Mouse (Mus musculus): ENCODE measurements around the gene Bmp2k. TPM values are rescaled to one million over a fixed set of nuclear protein-coding genes. Genes with fewer than 3 reads are reported as not detected.
"Not testable (repeated sequence)": the region's sequence is repeated elsewhere in the genome, so short reads cannot be mapped to it uniquely, and the experiment has no call there.

Gene Bmp2k
- polyA plus RNA-seq, 1 experiment from 2014 or later, result 15.0 TPM

GRCm38 (mm10) chr5:97005891-97006290, 8.4 kb downstream of the Bmp2k start:
- 79% methylated on average over 2 of the region's 2 CpGs for WGBS
- H3K4me2 ChIP-seq, result no peak overlapping the region
- no peak overlapping the region for H3K27ac ChIP-seq

GRCm38 (mm10) chr5:97006929-97007328, 9.4 kb downstream of the Bmp2k start:
- Histone ChIP-seq H3K27me3 (replicated peaks) (no peaks in the 10 kb centered on the region), H3K36me3 (no peaks in the 10 kb centered on the region), H3K4me2 (no peak overlapping the region), H3K9ac (no peak overlapping the region), H3K27ac (no peak overlapping the region), H3K4me3 (replicated peaks) (no peak overlapping the region), H3K9me3 (no peaks in the 10 kb centered on the region), H3K4me1 (peaks cover 9% of the 10 kb centered on the region; the same call in 1 of the 2 replicates)
- 82% methylated on average over 3 of the region's 3 CpGs for WGBS
- ATAC-seq (ENCODE audit: insufficient read depth, low FRiP score, low read depth), result no peak

More at GRCm38 (mm10) chr5:97005891-97006290, 8.4 kb downstream of the Bmp2k start:
- Histone ChIP-seq H3K9ac (no peak overlapping the region), H3K36me3 (no peaks in the 10 kb centered on the region), H3K9me3 (no peaks in the 10 kb centered on the region), H3K4me3 (replicated peaks) (no peak overlapping the region), H3K4me1 (peaks cover 9% of the 10 kb centered on the region; the same call in 1 of the 2 replicates), H3K27me3 (replicated peaks) (no peaks in the 10 kb centered on the region)
- no peak for ATAC-seq (ENCODE audit: insufficient read depth, low FRiP score, low read depth)

GRCm38 (mm10) chr5:97007496-97007895, 10.0 kb downstream of the Bmp2k start:
- Histone ChIP-seq H3K4me1 (peaks cover 9% of the 10 kb centered on the region; the same call in 1 of the 2 replicates), H3K27ac (no peak overlapping the region), H3K9ac (no peak overlapping the region), H3K4me3 (replicated peaks) (no peak overlapping the region), H3K27me3 (replicated peaks) (no peaks in the 10 kb centered on the region), H3K36me3 (no peaks in the 10 kb centered on the region), H3K4me2 (no peak overlapping the region), H3K9me3 (no peaks in the 10 kb centered on the region)
- WGBS, result 83% methylated on average over 3 of the region's 3 CpGs
- peak; percentile 81 for ATAC-seq (ENCODE audit: insufficient read depth, low FRiP score, low read depth)

- H3K27ac ChIP-seq; ATAC-seq (ENCODE audit: insufficient read depth, low FRiP score, low read depth); H3K36me3 ChIP-seq; H3K27me3 ChIP-seq (replicated peaks); H3K9ac ChIP-seq; H3K4me2 ChIP-seq; H3K4me1 ChIP-seq; H3K9me3 ChIP-seq; H3K4me3 ChIP-seq (replicated peaks): not testable (repeated sequence)
- WGBS, result 87% methylated on average over 10 of the region's 10 CpGs
These were observed 11.7 kb downstream of the Bmp2k start for GRCm38 (mm10) chr5:97009140-97009539.

- peak; percentile 45; the same call in 1 of the 2 replicates for ATAC-seq (ENCODE audit: insufficient read depth, low FRiP score, low read depth)
- Histone ChIP-seq H3K4me2 (no peak overlapping the region), H3K9ac (no peak overlapping the region), H3K27me3 (replicated peaks) (no peaks in the 10 kb centered on the region), H3K27ac (no peak overlapping the region), H3K9me3 (no peaks in the 10 kb centered on the region), H3K4me1 (peaks cover under 1% of the 10 kb centered on the region; the same call in 1 of the 2 replicates), H3K36me3 (no peaks in the 10 kb centered on the region), H3K4me3 (replicated peaks) (no peak overlapping the region)
- WGBS, result 81% methylated on average over 11 of the region's 11 CpGs
These were observed 12.3 kb downstream of the Bmp2k start for GRCm38 (mm10) chr5:97009601-97010335.

GRCm38 (mm10) chr5:97015781-97016508, 18.5 kb downstream of the Bmp2k start:
- 78% methylated on average over 11 of the region's 11 CpGs for WGBS
- no peaks in the 10 kb centered on the region for H3K36me3 ChIP-seq

GRCm38 (mm10) chr5:97016842-97017577, 19.5 kb downstream of the Bmp2k start:
- Histone ChIP-seq H3K36me3 (no peaks in the 10 kb centered on the region), H3K27me3 (replicated peaks) (no peaks in the 10 kb centered on the region), H3K27ac (no peak overlapping the region), H3K4me3 (replicated peaks) (no peak overlapping the region), H3K9me3 (no peaks in the 10 kb centered on the region), H3K4me1 (no peaks in the 10 kb centered on the region), H3K9ac (no peak overlapping the region), H3K4me2 (no peak overlapping the region)
- no peak for ATAC-seq (ENCODE audit: insufficient read depth, low FRiP score, low read depth)
- 79% methylated on average over 9 of the region's 9 CpGs for WGBS

More at GRCm38 (mm10) chr5:97015781-97016508, 18.5 kb downstream of the Bmp2k start:
- H3K27ac ChIP-seq, result no peak overlapping the region
- ATAC-seq (ENCODE audit: insufficient read depth, low FRiP score, low read depth), result no peak
- H3K27me3 ChIP-seq (replicated peaks), result no peaks in the 10 kb centered on the region
- no peaks in the 10 kb centered on the region for H3K4me1 ChIP-seq
- no peak overlapping the region for H3K4me3 ChIP-seq (replicated peaks)
- no peak overlapping the region for H3K4me2 ChIP-seq
- H3K9ac ChIP-seq, result no peak overlapping the region
- no peaks in the 10 kb centered on the region for H3K9me3 ChIP-seq

- Histone ChIP-seq H3K9me3 (no peaks in the 10 kb centered on the region), H3K4me3 (replicated peaks) (no peak overlapping the region), H3K27ac (no peak overlapping the region), H3K27me3 (replicated peaks) (no peaks in the 10 kb centered on the region), H3K9ac (no peak overlapping the region), H3K4me1 (no peaks in the 10 kb centered on the region), H3K36me3 (no peaks in the 10 kb centered on the region), H3K4me2 (no peak overlapping the region)
- 68% methylated on average over 15 of the region's 15 CpGs for WGBS
- ATAC-seq (ENCODE audit: insufficient read depth, low FRiP score, low read depth), result peak; percentile 66; the same call in 1 of the 2 replicates
These were observed 25.1 kb downstream of the Bmp2k start for GRCm38 (mm10) chr5:97022305-97023278.

- H3K4me3 ChIP-seq (replicated peaks), result no peak overlapping the region
- ATAC-seq (ENCODE audit: insufficient read depth, low FRiP score, low read depth), result no peak
- H3K27me3 ChIP-seq (replicated peaks), result no peaks in the 10 kb centered on the region
- no peaks in the 10 kb centered on the region for H3K36me3 ChIP-seq
- no peak overlapping the region for H3K27ac ChIP-seq
- no peak overlapping the region for H3K9ac ChIP-seq
- H3K9me3 ChIP-seq, result no peaks in the 10 kb centered on the region
- no peak overlapping the region for H3K4me2 ChIP-seq
- WGBS, result 83% methylated on average over 5 of the region's 5 CpGs
- no peaks in the 10 kb centered on the region for H3K4me1 ChIP-seq
These were observed 27.3 kb downstream of the Bmp2k start for GRCm38 (mm10) chr5:97024834-97025233.

- 83% methylated on average over 6 of the region's 6 CpGs for WGBS
- H3K4me1 ChIP-seq, result no peaks in the 10 kb centered on the region
- H3K27me3 ChIP-seq (replicated peaks), result no peaks in the 10 kb centered on the region
- no peaks in the 10 kb centered on the region for H3K9me3 ChIP-seq
- no peak overlapping the region for H3K4me3 ChIP-seq (replicated peaks)
- H3K9ac ChIP-seq, result no peak overlapping the region
- no peak for ATAC-seq (ENCODE audit: insufficient read depth, low FRiP score, low read depth)
- H3K27ac ChIP-seq, result no peak overlapping the region
- no peaks in the 10 kb centered on the region for H3K36me3 ChIP-seq
- H3K4me2 ChIP-seq, result no peak overlapping the region
These were observed 28.2 kb downstream of the Bmp2k start for GRCm38 (mm10) chr5:97025650-97026049.

GRCm38 (mm10) chr5:97028004-97028403, 30.5 kb downstream of the Bmp2k start:
- no peak overlapping the region for H3K4me3 ChIP-seq (replicated peaks)
- no peaks in the 10 kb centered on the region for H3K27me3 ChIP-seq (replicated peaks)
- H3K36me3 ChIP-seq, result no peaks in the 10 kb centered on the region
- no peak for ATAC-seq (ENCODE audit: insufficient read depth, low FRiP score, low read depth)
- WGBS, result 85% methylated on average over 8 of the region's 8 CpGs
- no peak overlapping the region for H3K4me2 ChIP-seq
- no peak overlapping the region for H3K27ac ChIP-seq
- no peaks in the 10 kb centered on the region for H3K4me1 ChIP-seq
- no peak overlapping the region for H3K9ac ChIP-seq
- H3K9me3 ChIP-seq, result no peaks in the 10 kb centered on the region

All from stomach, embryonic 15.5 days (tissue).